Mouse (Mus musculus): Measurements from ENCODE around the gene A630095N17Rik.

A630095N17Rik gene

GRCm38 (mm10) chr1:75214442-75214841, 17.5 kb downstream of the A630095N17Rik start:
- no peak for DNase-seq (ENCODE audit: low spot score)

- DNase-seq (ENCODE audit: low spot score) = no peak
These were observed 18.8 kb downstream of the A630095N17Rik start for GRCm38 (mm10) chr1:75213096-75213495.

GRCm38 (mm10) chr1:75212542-75212941, 19.4 kb downstream of the A630095N17Rik start:
- DNase-seq (ENCODE audit: low spot score) = no peak

- no peak for DNase-seq (ENCODE audit: low spot score)
These were observed 20.7 kb downstream of the A630095N17Rik start for GRCm38 (mm10) chr1:75211141-75211708.

GRCm38 (mm10) chr1:75210136-75211087, 21.5 kb downstream of the A630095N17Rik start, which contains the start of the genes Glb1l and Stk16:
Glb1l (minus strand) TSS chr1:75210813.
Stk16 (plus strand) TSS chr1:75210838.
- DNase-seq (ENCODE audit: low spot score) = peak; percentile 94

DNA sequence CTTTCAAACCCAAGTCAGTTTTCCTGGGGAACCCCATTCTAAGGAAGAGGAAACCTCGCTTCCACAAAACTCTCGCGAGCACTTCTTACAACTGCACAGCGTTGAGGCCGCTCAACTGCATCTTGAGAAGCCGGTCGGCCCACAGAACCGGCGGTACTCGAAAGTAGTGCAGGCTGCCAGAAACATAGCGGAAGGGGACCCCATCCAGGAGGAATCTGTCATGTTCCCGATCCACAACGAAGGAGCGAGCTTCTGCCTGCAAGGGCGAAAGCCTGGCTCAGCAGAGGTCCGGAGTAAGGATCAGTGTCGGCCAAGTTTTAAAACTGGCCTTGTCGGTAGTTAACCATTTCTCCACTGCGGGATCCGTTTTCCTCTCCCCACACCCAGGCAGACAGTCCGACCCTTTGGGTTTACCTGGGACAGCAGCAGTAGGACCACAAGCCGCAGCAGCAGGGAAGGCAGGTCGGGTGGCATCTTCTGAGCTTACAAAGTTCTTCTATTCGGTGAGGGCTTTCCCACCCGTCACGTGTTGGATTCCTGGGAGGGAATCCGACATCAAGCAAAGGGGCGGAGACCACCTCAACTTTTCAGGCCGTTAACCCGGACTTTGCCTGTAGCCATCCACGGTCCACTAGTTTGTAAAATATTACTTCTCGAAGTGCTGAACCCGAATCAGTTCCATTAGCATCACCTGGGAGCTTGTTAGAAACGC, 22.8 kb downstream of the A630095N17Rik start:
- peak; percentile 38 for DNase-seq (ENCODE audit: low spot score)

DNA sequence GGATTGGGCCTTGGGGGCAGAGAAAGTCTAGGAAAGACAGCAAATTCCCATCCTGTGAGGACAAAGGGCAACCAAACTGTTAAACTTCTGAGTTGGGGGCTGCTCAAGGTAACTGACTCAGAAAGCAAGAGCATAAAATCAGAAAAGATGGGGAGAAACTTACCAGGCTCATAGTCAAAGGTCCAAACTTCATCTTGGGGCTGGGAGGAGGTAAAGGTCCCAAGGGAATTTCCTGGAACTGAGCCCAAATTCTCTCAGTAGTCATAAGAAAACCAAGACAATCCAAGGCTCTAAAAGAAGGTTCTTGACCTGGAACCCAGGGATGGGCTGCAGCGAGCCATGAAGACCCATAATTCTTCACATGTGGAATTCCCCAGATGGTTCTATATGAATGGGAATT, 30.7 kb downstream of the A630095N17Rik start:
- no peak for DNase-seq (ENCODE audit: low spot score)

GRCm38 (mm10) chr1:75192452-75192851, 39.5 kb downstream of the A630095N17Rik start:
- DNase-seq (ENCODE audit: low spot score) = peak; percentile 61

- DNase-seq (ENCODE audit: low spot score) = peak; percentile 99
These were observed 40.1 kb downstream of the A630095N17Rik start, which contains the start of the genes Ankzf1 and Atg9a for GRCm38 (mm10) chr1:75191622-75192402. Ankzf1 (plus strand) TSS chr1:75192151. Atg9a (minus strand) TSS chr1:75192196.

DNA sequence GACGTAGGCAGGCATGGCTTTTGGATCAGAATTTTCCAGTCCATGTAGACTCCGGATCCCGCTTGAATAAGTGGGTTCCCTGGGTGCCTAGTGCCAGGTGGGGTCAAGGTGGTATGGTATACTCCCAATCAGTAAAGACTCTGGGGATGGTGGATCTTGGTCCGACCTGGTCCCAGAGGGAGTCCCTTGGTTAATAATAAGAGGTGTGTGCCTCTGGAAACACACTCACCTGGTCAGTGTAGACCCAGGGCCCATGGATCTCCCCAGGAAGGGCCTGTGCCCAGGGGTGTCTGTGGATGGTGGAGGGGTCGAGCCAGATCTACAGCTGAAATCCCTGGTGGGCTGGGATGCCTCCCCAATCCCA, 40.7 kb downstream of the A630095N17Rik start:
- no peak for DNase-seq (ENCODE audit: low spot score)

GRCm38 (mm10) chr1:75190577-75190976, 41.3 kb downstream of the A630095N17Rik start:
- no peak for DNase-seq (ENCODE audit: low spot score)

GRCm38 (mm10) chr1:75187914-75188483, 43.9 kb downstream of the A630095N17Rik start:
- no peak for DNase-seq (ENCODE audit: low spot score)

- DNase-seq (ENCODE audit: low spot score) = no peak
These were observed 44.8 kb downstream of the A630095N17Rik start for GRCm38 (mm10) chr1:75187126-75187525.

DNA sequence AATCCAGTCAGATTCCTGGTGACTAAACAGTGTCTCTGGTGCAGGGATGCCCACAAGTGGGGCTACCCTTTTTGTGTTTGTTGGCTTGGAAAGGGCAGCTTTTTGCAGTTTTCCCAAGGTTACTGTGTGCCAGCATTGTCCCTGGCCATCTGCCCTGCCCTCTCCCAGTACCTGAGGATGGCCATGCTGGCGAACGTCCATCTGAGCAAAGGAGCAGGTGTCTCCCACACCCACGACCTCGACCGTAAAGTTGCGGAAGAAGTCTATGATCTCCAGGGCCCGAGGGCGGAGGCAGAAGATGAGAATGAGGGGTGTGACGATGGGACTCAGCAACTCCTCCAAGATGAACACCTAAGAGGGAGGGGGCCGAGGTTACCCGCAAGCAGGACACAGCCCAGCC, 46.4 kb downstream of the A630095N17Rik start:
- DNase-seq (ENCODE audit: low spot score) = no peak

- no peak for DNase-seq (ENCODE audit: low spot score)
These were observed 49.7 kb downstream of the A630095N17Rik start for GRCm38 (mm10) chr1:75182160-75182559.

- DNase-seq (ENCODE audit: low spot score) = no peak
These were observed 50.5 kb downstream of the A630095N17Rik start for GRCm38 (mm10) chr1:75181377-75181870.

DNA sequence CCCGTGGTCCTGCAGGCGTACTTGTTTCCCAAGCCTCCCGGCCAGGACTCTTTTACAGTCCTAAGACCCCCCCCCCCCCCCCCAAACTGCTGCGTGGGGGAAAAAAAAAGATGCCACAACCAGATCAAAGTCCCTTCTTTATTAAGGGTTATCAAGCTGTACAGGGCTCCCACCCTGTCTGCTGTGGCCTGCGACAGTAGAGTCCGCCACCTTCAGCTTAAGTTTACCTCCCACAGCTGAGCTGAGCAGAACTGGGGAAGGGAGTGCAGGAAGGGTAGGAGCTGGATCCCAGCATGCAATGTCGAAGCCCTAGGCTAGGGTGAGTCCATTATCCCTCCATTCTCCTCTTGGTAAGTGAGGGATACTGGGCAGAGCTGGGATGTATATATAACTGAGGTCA, 51.2 kb downstream of the A630095N17Rik start:
- DNase-seq (ENCODE audit: low spot score) = no peak

DNA sequence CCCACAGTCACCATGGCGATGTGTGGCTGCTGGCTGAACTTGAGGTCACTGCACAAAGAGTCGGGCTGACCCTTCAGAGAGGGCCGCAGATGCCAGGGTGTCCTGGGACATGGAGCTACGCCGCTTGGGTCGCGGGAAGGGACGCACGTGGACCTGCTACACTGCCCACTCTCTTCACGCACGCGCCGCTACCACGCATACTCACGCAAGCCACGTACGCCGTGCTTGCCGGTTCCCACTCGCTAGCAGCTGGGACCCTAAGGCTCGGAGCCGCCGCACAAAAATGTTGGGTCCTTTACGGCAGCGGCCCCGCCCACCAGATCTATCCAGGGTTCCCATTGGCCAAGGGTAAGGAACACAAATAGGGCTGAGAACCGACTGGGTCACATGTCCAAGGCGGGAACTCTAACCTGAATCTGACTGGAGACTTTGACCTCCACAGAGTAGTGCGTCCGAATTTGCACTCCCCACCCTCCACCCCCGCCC, 51.8 kb downstream of the A630095N17Rik start, which contains the start of gene Abcb6:
Gene Abcb6, minus strand, starts transcription at position 288 of the 486 bp plus-strand sequence.
- peak; percentile 89 for DNase-seq (ENCODE audit: low spot score)

DNA sequence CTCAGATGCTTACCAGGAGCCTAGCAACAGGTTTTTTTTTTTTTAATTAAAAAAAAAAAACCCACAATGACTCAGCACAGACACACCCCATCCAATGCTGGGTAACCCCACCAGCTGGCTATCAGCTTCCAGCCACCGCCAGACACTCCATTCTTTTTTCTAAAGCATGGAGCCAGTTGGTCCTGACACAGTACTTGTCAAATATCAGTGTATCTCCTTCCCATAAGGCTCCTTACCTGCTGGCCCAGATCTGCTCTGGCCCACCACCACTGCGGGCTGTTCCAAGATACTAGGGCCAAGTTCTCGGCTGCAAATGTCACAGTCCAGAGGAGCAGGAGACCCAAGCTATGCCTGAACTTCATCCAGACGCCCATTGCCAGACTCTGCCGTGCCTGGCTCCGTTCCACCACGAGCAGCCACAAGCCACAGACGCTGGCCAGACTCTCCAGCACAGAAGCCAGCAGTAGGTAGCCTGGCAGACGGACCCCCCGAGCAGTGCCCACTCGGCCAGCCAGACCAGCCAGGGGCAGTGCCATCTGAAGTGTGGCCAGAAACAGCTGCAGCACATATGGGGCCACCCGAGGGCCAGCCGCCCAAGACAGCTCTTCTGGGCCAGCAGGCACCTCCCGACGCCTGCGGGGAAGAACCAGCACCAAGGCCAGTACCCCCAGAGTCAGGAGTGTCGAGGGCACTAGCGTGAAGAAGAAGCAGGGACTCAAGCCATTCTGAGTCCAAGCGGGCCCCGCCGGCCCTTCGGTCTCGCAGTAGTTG, 52.4 kb downstream of the A630095N17Rik start:
- DNase-seq (ENCODE audit: low spot score) = no peak

All from yolk sac, embryonic 10.5 days (tissue).